Mouse (Mus musculus): Measurements from ENCODE around the gene Lrrc4. TPM values are rescaled to one million over a fixed set of nuclear protein-coding genes. Genes with fewer than 3 reads are reported as not detected.

Gene Lrrc4
- polyA plus RNA-seq, 1 experiment, result not detected

- Histone ChIP-seq H3K4me1 (ENCODE audit: control insufficient read depth, insufficient read depth, low read length) (no peaks in the 10 kb centered on the region), H3K27ac (ENCODE audit: control insufficient read depth, insufficient read depth, low read depth, low read length, poor library complexity) (no peak overlapping the region), H3K4me3 (replicated peaks; ENCODE audit: control insufficient read depth, low read depth, low read length) (no peak overlapping the region)
- TF ChIP-seq CTCF (IDR thresholded peaks at IDR 0.05; ENCODE audit: control insufficient read depth, insufficient read depth, low read length), result no peak
- no peak for TF ChIP-seq POLR2A (IDR thresholded peaks at IDR 0.05; ENCODE audit: borderline replicate concordance, control insufficient read depth, low read depth, low read length)
- WGBS, result 67% methylated on average over 2 of the region's 2 CpGs
Measured at GRCm38 (mm10) chr6:28642909-28643308, 188.6 kb downstream of the Lrrc4 start.

DNA sequence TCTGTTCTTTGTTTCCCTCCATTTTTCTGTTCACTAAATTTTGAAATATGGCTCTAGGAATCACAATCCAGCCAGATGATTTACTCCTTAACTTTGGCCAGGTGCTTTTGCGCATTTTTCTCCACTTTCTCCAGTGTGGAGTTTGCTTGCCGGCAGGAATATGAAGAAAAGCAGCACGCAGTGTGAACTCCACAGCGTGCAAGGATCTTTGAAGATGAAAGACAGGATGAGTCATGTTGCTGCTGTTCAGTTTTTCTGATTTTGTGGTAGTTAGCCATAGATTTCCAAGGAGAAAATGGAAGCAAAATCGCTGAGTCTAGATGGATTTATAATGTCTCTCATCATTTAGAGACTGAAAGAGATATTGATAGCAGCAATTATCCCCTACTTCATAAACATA lies 191.5 kb downstream of the Lrrc4 start:
- TF ChIP-seq CTCF (IDR thresholded peaks at IDR 0.05; ENCODE audit: control insufficient read depth, insufficient read depth, low read length) (no peak), POLR2A (IDR thresholded peaks at IDR 0.05; ENCODE audit: borderline replicate concordance, control insufficient read depth, low read depth, low read length) (no peak)
- WGBS, result 91% methylated on average over 5 of the region's 5 CpGs
- no peak overlapping the region for H3K4me3 ChIP-seq (replicated peaks; ENCODE audit: control insufficient read depth, low read depth, low read length)
- no peak overlapping the region for H3K27ac ChIP-seq (ENCODE audit: control insufficient read depth, insufficient read depth, low read depth, low read length, poor library complexity)
- no peaks in the 10 kb centered on the region for H3K4me1 ChIP-seq (ENCODE audit: control insufficient read depth, insufficient read depth, low read length)

- 68% methylated on average over 6 of the region's 6 CpGs for WGBS
- Histone ChIP-seq H3K27ac (ENCODE audit: control insufficient read depth, insufficient read depth, low read depth, low read length, poor library complexity) (no peak overlapping the region), H3K4me3 (replicated peaks; ENCODE audit: control insufficient read depth, low read depth, low read length) (no peak overlapping the region), H3K4me1 (ENCODE audit: control insufficient read depth, insufficient read depth, low read length) (no peaks in the 10 kb centered on the region)
- no peak for TF ChIP-seq POLR2A (IDR thresholded peaks at IDR 0.05; ENCODE audit: borderline replicate concordance, control insufficient read depth, low read depth, low read length)
- TF ChIP-seq CTCF (IDR thresholded peaks at IDR 0.05; ENCODE audit: control insufficient read depth, insufficient read depth, low read length), result no peak
Measured at GRCm38 (mm10) chr6:28635531-28636348, 195.8 kb downstream of the Lrrc4 start.

- H3K27ac ChIP-seq (ENCODE audit: control insufficient read depth, insufficient read depth, low read depth, low read length, poor library complexity), result no peak overlapping the region
- TF ChIP-seq CTCF (IDR thresholded peaks at IDR 0.05; ENCODE audit: control insufficient read depth, insufficient read depth, low read length) (no peak), POLR2A (IDR thresholded peaks at IDR 0.05; ENCODE audit: borderline replicate concordance, control insufficient read depth, low read depth, low read length) (no peak)
- no peak overlapping the region for H3K4me3 ChIP-seq (replicated peaks; ENCODE audit: control insufficient read depth, low read depth, low read length)
- H3K4me1 ChIP-seq (ENCODE audit: control insufficient read depth, insufficient read depth, low read length), result no peaks in the 10 kb centered on the region
- 50% methylated on average over 1 of the region's 1 CpGs for WGBS
Measured at GRCm38 (mm10) chr6:28635092-28635491, 196.5 kb downstream of the Lrrc4 start.

- no peak overlapping the region for H3K27ac ChIP-seq (ENCODE audit: control insufficient read depth, insufficient read depth, low read depth, low read length, poor library complexity)
- WGBS, result 75% methylated on average over 3 of the region's 3 CpGs
- H3K4me1 ChIP-seq (ENCODE audit: control insufficient read depth, insufficient read depth, low read length), result no peaks in the 10 kb centered on the region
- no peak overlapping the region for H3K4me3 ChIP-seq (replicated peaks; ENCODE audit: control insufficient read depth, low read depth, low read length)
- TF ChIP-seq POLR2A (IDR thresholded peaks at IDR 0.05; ENCODE audit: borderline replicate concordance, control insufficient read depth, low read depth, low read length), result no peak
- TF ChIP-seq CTCF (IDR thresholded peaks at IDR 0.05; ENCODE audit: control insufficient read depth, insufficient read depth, low read length), result no peak
Measured at GRCm38 (mm10) chr6:28633656-28634055, 197.9 kb downstream of the Lrrc4 start.

- TF ChIP-seq POLR2A (IDR thresholded peaks at IDR 0.05; ENCODE audit: borderline replicate concordance, control insufficient read depth, low read depth, low read length), result no peak
- 78% methylated on average over 2 of the region's 2 CpGs for WGBS
Measured at GRCm38 (mm10) chr6:28633120-28633519, 198.4 kb downstream of the Lrrc4 start.

GRCm38 (mm10) chr6:28630926-28631325 lies 200.6 kb downstream of the Lrrc4 start:
- no peak overlapping the region for H3K4me3 ChIP-seq (replicated peaks; ENCODE audit: control insufficient read depth, low read depth, low read length)
- 80% methylated on average over 2 of the region's 2 CpGs for WGBS
- H3K27ac ChIP-seq (ENCODE audit: control insufficient read depth, insufficient read depth, low read depth, low read length, poor library complexity), result no peak overlapping the region
- TF ChIP-seq POLR2A (IDR thresholded peaks at IDR 0.05; ENCODE audit: borderline replicate concordance, control insufficient read depth, low read depth, low read length) (no peak), CTCF (IDR thresholded peaks at IDR 0.05; ENCODE audit: control insufficient read depth, insufficient read depth, low read length) (no peak)
- no peaks in the 10 kb centered on the region for H3K4me1 ChIP-seq (ENCODE audit: control insufficient read depth, insufficient read depth, low read length)

More at GRCm38 (mm10) chr6:28633120-28633519, 198.4 kb downstream of the Lrrc4 start:
- H3K27ac ChIP-seq (ENCODE audit: control insufficient read depth, insufficient read depth, low read depth, low read length, poor library complexity), result no peak overlapping the region
- H3K4me3 ChIP-seq (replicated peaks; ENCODE audit: control insufficient read depth, low read depth, low read length), result no peak overlapping the region
- H3K4me1 ChIP-seq (ENCODE audit: control insufficient read depth, insufficient read depth, low read length), result no peaks in the 10 kb centered on the region

GRCm38 (mm10) chr6:28629866-28630265 lies 201.7 kb downstream of the Lrrc4 start:
- no peaks in the 10 kb centered on the region for H3K4me1 ChIP-seq (ENCODE audit: control insufficient read depth, insufficient read depth, low read length)
- 94% methylated on average over 2 of the region's 2 CpGs for WGBS
- no peak for TF ChIP-seq CTCF (IDR thresholded peaks at IDR 0.05; ENCODE audit: control insufficient read depth, insufficient read depth, low read length)
- no peak for TF ChIP-seq POLR2A (IDR thresholded peaks at IDR 0.05; ENCODE audit: borderline replicate concordance, control insufficient read depth, low read depth, low read length)
- no peak overlapping the region for H3K27ac ChIP-seq (ENCODE audit: control insufficient read depth, insufficient read depth, low read depth, low read length, poor library complexity)
- no peak overlapping the region for H3K4me3 ChIP-seq (replicated peaks; ENCODE audit: control insufficient read depth, low read depth, low read length)
